9 mouse cellular contexts compared by ENCODE assay signal in genomic region chr14:72149463-72149862, GRCm38 (mm10).
DNase-seq lines count a peak whose midpoint lies in the region; ATAC-seq and TF ChIP-seq lines count a peak whose summit lies in the region.
"Had no signal": no experiment of that assay in that cellular context is flagged by ENCODE, and none has a peak within 500 bp of the region (broad histone marks: within the 10 kb centered on the region; RNA-seq: fewer than 3 reads in every experiment).

No protein-coding gene starts in this region.

- TF ChIP-seq CTCF in lung, embryonic 14.5 days (IDR thresholded peaks at IDR 0.05; ENCODE audit: low read depth): no peak
- TF ChIP-seq CTCF in lung, adult 2 months (IDR thresholded peaks at IDR 0.05; ENCODE audit: insufficient read depth, low read length): no peak

- H3K4me3 ChIP-seq in lung, embryonic 14.5 days (ENCODE audit: low read depth, low read length): no peak overlapping the region
- H3K4me3 ChIP-seq in lung, adult 2 months (replicated peaks; ENCODE audit: extremely low read depth, low read depth, low read length): no peak overlapping the region
- no peak overlapping the region for H3K4me3 ChIP-seq in embryonic facial prominence, embryonic 10.5 days
- no peak overlapping the region for H3K4me3 ChIP-seq in intestine, embryonic 14.5 days (ENCODE audit: low read depth, low read length)
- H3K4me3 ChIP-seq: heart, embryonic 15.5 days had no signal

- no peaks in the 10 kb centered on the region for H3K27me3 ChIP-seq in lung, embryonic 14.5 days (ENCODE audit: insufficient read depth, low read length)
- H3K27me3 ChIP-seq in embryonic facial prominence, embryonic 10.5 days (replicated peaks; ENCODE audit: low read depth, poor library complexity, severe bottlenecking): no peaks in the 10 kb centered on the region
- H3K27me3 ChIP-seq in intestine, embryonic 14.5 days (replicated peaks; ENCODE audit: control insufficient read depth, insufficient read depth, low read length): no peaks in the 10 kb centered on the region

- no peak for TF ChIP-seq POLR2A in lung, adult 2 months (IDR thresholded peaks at IDR 0.05; ENCODE audit: borderline replicate concordance, extremely low read depth, low read depth, low read length)

- H3K27ac ChIP-seq in lung, embryonic 14.5 days (ENCODE audit: low read depth): no peak overlapping the region
- no peak overlapping the region for H3K27ac ChIP-seq in embryonic facial prominence, embryonic 10.5 days (replicated peaks)
- H3K27ac ChIP-seq in intestine, embryonic 14.5 days (ENCODE audit: low read depth): no peak overlapping the region
- H3K27ac ChIP-seq: heart, embryonic 15.5 days had no signal

- H3K9me3 ChIP-seq in lung, embryonic 14.5 days (ENCODE audit: low read depth, low read length): no peaks in the 10 kb centered on the region
- H3K9me3 ChIP-seq in embryonic facial prominence, embryonic 10.5 days: no peaks in the 10 kb centered on the region
- no peaks in the 10 kb centered on the region for H3K9me3 ChIP-seq in intestine, embryonic 14.5 days (ENCODE audit: control insufficient read depth, low read length)
- H3K9me3 ChIP-seq: heart, embryonic 15.5 days had no signal

- peak; percentile 38; the same call in 1 of the 2 replicates for ATAC-seq in lung, embryonic 14.5 days (ENCODE audit: insufficient read depth)
- peak; percentile 65 for ATAC-seq in intestine, embryonic 14.5 days (replicated peaks; ENCODE audit: low FRiP score, low TSS enrichment, low read depth)

- H3K9ac ChIP-seq in lung, embryonic 14.5 days: no peak overlapping the region
- no peak overlapping the region for H3K9ac ChIP-seq in intestine, embryonic 14.5 days (ENCODE audit: low read length)
- H3K9ac ChIP-seq: heart, embryonic 15.5 days had no signal

- no peaks in the 10 kb centered on the region for H3K4me1 ChIP-seq in lung, embryonic 14.5 days (ENCODE audit: insufficient read depth)
- H3K4me1 ChIP-seq in lung, adult 2 months (ENCODE audit: control insufficient read depth, insufficient read depth, low read length): no peaks in the 10 kb centered on the region
- H3K4me1 ChIP-seq in embryonic facial prominence, embryonic 10.5 days: peaks cover 41% of the 10 kb centered on the region
- H3K4me1 ChIP-seq in intestine, embryonic 14.5 days (replicated peaks; ENCODE audit: control insufficient read depth, insufficient read depth, low read length): 0 out of 2 replicates have a peak, but pooled peaks cover 6% of the 10 kb centered on the region
- H3K4me1 ChIP-seq: heart, embryonic 15.5 days had no signal

- peak; percentile 67 for DNase-seq in lung, embryonic 14.5 days
- no peak for DNase-seq in lung, adult 2 months
- DNase-seq in embryonic facial prominence, embryonic 10.5 days (ENCODE audit: low spot score): peak; percentile 77
- DNase-seq in intestine, embryonic 14.5 days (ENCODE audit: low spot score): no peak
- DNase-seq in retina, postnatal 1 day: peak; percentile 83
- no peak for DNase-seq in thymus, adult 18-20 months
- DNase-seq in layer of hippocampus, adult 18-20 months (ENCODE audit: low spot score in 2 of 2): no peak
- no peak for DNase-seq in spleen, adult 18-20 months

- WGBS in lung, embryonic 14.5 days: 16% methylated on average over 4 of the region's 4 CpGs
- 24% methylated on average over 4 of the region's 4 CpGs for WGBS in lung, adult 2 months
- WGBS in embryonic facial prominence, embryonic 10.5 days: 18% methylated on average over 4 of the region's 4 CpGs
- 18% methylated on average over 4 of the region's 4 CpGs for WGBS in intestine, embryonic 14.5 days

- no peaks in the 10 kb centered on the region for H3K36me3 ChIP-seq in lung, embryonic 14.5 days (ENCODE audit: insufficient read depth)
- H3K36me3 ChIP-seq in embryonic facial prominence, embryonic 10.5 days (replicated peaks): no peaks in the 10 kb centered on the region
- no peaks in the 10 kb centered on the region for H3K36me3 ChIP-seq in intestine, embryonic 14.5 days (ENCODE audit: control insufficient read depth, insufficient read depth, low read length)
- H3K36me3 ChIP-seq: heart, embryonic 15.5 days had no signal

- H3K4me2 ChIP-seq in lung, embryonic 14.5 days: no peak overlapping the region
- no peak overlapping the region for H3K4me2 ChIP-seq in intestine, embryonic 14.5 days (ENCODE audit: low read length)
- H3K4me2 ChIP-seq: heart, embryonic 15.5 days had no signal

Comparison
In these comparisons a context has a peak if more than half of its experiments do, and no peak if none do; other contexts are left out.
1. DNase-seq: peak in lung, embryonic 14.5 days (single experiment), embryonic facial prominence, embryonic 10.5 days (single experiment) and retina, postnatal 1 day (single experiment); none in lung, adult 2 months (single experiment), intestine, embryonic 14.5 days (single experiment), thymus, adult 18-20 months (0 of 2), layer of hippocampus, adult 18-20 months (0 of 2) and spleen, adult 18-20 months (0 of 2).